Comparison of ENCODE assay signal across 15 mouse cellular contexts in genomic region chr16:31016669-31017068, GRCm38 (mm10).
"Had no signal": no experiment of that assay in that cellular context is flagged by ENCODE, and none has a peak within 500 bp of the region (broad histone marks: within the 10 kb centered on the region; RNA-seq: fewer than 3 reads in every experiment).

No protein-coding gene starts in this region.

- H3K4me2 ChIP-seq: lung, embryonic 15.5 days; midbrain, embryonic 11.5 days; midbrain, embryonic 13.5 days; midbrain, embryonic 15.5 days; neural tube, embryonic 13.5 days; neural tube, embryonic 15.5 days had no signal

- H3K9me3 ChIP-seq: lung, embryonic 15.5 days; megakaryocyte, embryonic 14.5 days; midbrain, embryonic 13.5 days; midbrain, embryonic 15.5 days; neural tube, embryonic 13.5 days; neural tube, embryonic 15.5 days had no signal

- H3K4me1 ChIP-seq: midbrain, embryonic 15.5 days had no signal

- H3K4me3 ChIP-seq: lung, embryonic 15.5 days; megakaryocyte, embryonic 14.5 days; midbrain, embryonic 13.5 days; midbrain, embryonic 15.5 days; neural tube, embryonic 13.5 days; neural tube, embryonic 15.5 days had no signal

- DNase-seq: lung, adult 2 months; retina, postnatal 1 day; right cerebral cortex, adult 18-20 months; right cerebral cortex, postnatal 25 days; right cerebral cortex, postnatal 4 days; thymus, adult 18-20 months had no signal

- H3K27me3 ChIP-seq: lung, embryonic 15.5 days; megakaryocyte, embryonic 14.5 days; midbrain, embryonic 13.5 days; midbrain, embryonic 15.5 days; neural tube, embryonic 13.5 days; neural tube, embryonic 15.5 days had no signal

- ATAC-seq: lung, postnatal 0 days; midbrain, embryonic 13.5 days; midbrain, embryonic 15.5 days had no signal

- H3K27ac ChIP-seq: lung, embryonic 15.5 days; macrophage; midbrain, embryonic 13.5 days; midbrain, embryonic 15.5 days; neural tube, embryonic 13.5 days; neural tube, embryonic 15.5 days had no signal

- H3K36me3 ChIP-seq: lung, embryonic 15.5 days; midbrain, embryonic 13.5 days; midbrain, embryonic 15.5 days; neural tube, embryonic 13.5 days; neural tube, embryonic 15.5 days had no signal

- H3K9ac ChIP-seq: lung, embryonic 15.5 days; midbrain, embryonic 13.5 days; midbrain, embryonic 15.5 days; neural tube, embryonic 13.5 days; neural tube, embryonic 15.5 days had no signal
